Mouse (Mus musculus) spleen, adult 2 months (tissue): Measurements from ENCODE around the gene Cdh26.

Experiments
- CTCF ChIP-seq: fragments of 200-500 bp; IDR thresholded peaks from 2 replicates; pipeline ENCODE4 v1.5.1; 2011; ENCODE audit warnings: mild to moderate bottlenecking, inconsistent platforms; ENCODE audit not compliant: insufficient read depth, insufficient read length, insufficient replicate concordance; ENCODE audit errors: extremely low read depth
- POLR2A ChIP-seq: fragments of 200-500 bp; IDR thresholded peaks from 2 replicates; pipeline ENCODE4 v1.6.1; 2011; ENCODE audit warnings: low read depth, low read length, inconsistent platforms

GRCm38 (mm10) chr2:178426229-178426628 is 4.1 kb upstream of the Cdh26 start:
- TF ChIP-seq POLR2A = no peak
- TF ChIP-seq CTCF = no peak
